Mouse (Mus musculus) heart, embryonic 14.5 days (tissue): ENCODE measurements around the gene Adcy5. TPM values are rescaled to one million over a fixed set of nuclear protein-coding genes. Genes with fewer than 3 reads are reported as not detected.
A peak's percentile ranks its signal among the peaks of the same experiment; 100 is the strongest.

Source experiments
- ATAC-seq: fragments of 200-750 bp; cut with Nextera tagmentation; 2 replicates; pipeline ENCODE4 v1.8.0; 2017; ENCODE audit warnings: low read depth, moderate TSS enrichment; ENCODE audit not compliant: insufficient number of reproducible peaks, insufficient read depth, low FRiP score
- H3K27ac ChIP-seq, 2 experiments: fragments of 200-500 bp in 1 of 2; fragments of 300-500 bp in 1 of 2; sonication (generic) in 1 of 2; replicated peaks in 1 of 2; 2 replicates each; pipeline ENCODE4 v1.5.1; 2012 to 2014; ENCODE audit warnings: low read depth in 2 of 2, low read length in 2 of 2, control low read depth in 1 of 2, mild to moderate bottlenecking in 1 of 2, mixed read lengths in 1 of 2; ENCODE audit not compliant: control insufficient read depth in 1 of 2, insufficient read depth in 1 of 2
- H3K27me3 ChIP-seq: fragments of 300-500 bp; sonication (generic); 2 replicates; pipeline ENCODE4 v1.6.1; 2014; ENCODE audit warnings: mild to moderate bottlenecking, low read length, control low read depth; ENCODE audit not compliant: control insufficient read depth, insufficient read depth
- H3K36me3 ChIP-seq: fragments of 300-500 bp; sonication (generic); 2 replicates; pipeline ENCODE4 v1.6.1; 2014; ENCODE audit warnings: mild to moderate bottlenecking, control low read depth, low read length, mixed read lengths; ENCODE audit not compliant: control insufficient read depth, insufficient read depth
- H3K4me1 ChIP-seq, 2 experiments: fragments of 200-500 bp in 1 of 2; fragments of 300-500 bp in 1 of 2; sonication (generic) in 1 of 2; 2 replicates each; pipeline ENCODE4 v1.6.1; 2012 to 2014; ENCODE audit warnings: low read length in 2 of 2, control low read depth in 1 of 2, mixed read lengths in 1 of 2; ENCODE audit not compliant: control insufficient read depth in 2 of 2, insufficient read depth in 2 of 2
- H3K4me2 ChIP-seq: fragments of 300-500 bp; sonication (generic); 2 replicates; pipeline ENCODE4 v1.6.1; 2014; ENCODE audit warnings: mild to moderate bottlenecking, low read length
- H3K4me3 ChIP-seq, 2 experiments: fragments of 200-500 bp in 1 of 2; fragments of 300-500 bp in 1 of 2; sonication (generic) in 1 of 2; 2 replicates each; pipeline ENCODE4 v1.5.1; 2012 to 2014; ENCODE audit warnings: low read length in 2 of 2, mild to moderate bottlenecking in 2 of 2, control low read depth in 1 of 2, low read depth in 1 of 2, moderate library complexity in 1 of 2; ENCODE audit not compliant: control insufficient read depth in 1 of 2, insufficient read depth in 1 of 2
- H3K9ac ChIP-seq: fragments of 300-500 bp; sonication (generic); 2 replicates; pipeline ENCODE4 v1.6.1; 2014; ENCODE audit warnings: mild to moderate bottlenecking, low read length
- H3K9me3 ChIP-seq: fragments of 300-500 bp; sonication (generic); 2 replicates; pipeline ENCODE4 v1.6.1; 2016; ENCODE audit warnings: low read length, control low read depth; ENCODE audit not compliant: control insufficient read depth
- WGBS: fragments of 180-500 bp; shearing (Covaris S2); extraction: QIAGEN DNeasy Blood & Tissue Kit; methylation state at CpG from one replicate; pipeline ENCODE4 v1.1.7; 2014; 5-methylcytosine and 5-hydroxymethylcytosine counted together
- polyA plus RNA-seq: library from polyadenylated mRNA; unstranded; fragments of >200 nt; fragmentation: Nextera tagmentation; extraction: Ambion mirVana; gene quantifications from 2 replicates; pipeline ENCODE4 v1.2.1, GENCODE M21; 2014

The Adcy5 gene
- polyA plus RNA-seq, 1 experiment from 2014 or later = 11.4 TPM

- peaks cover 17% of the 10 kb centered on the region; the same call in 1 of the 2 replicates for H3K36me3 ChIP-seq
- H3K27me3 ChIP-seq = no peaks in the 10 kb centered on the region
- no peaks in the 10 kb centered on the region for H3K9me3 ChIP-seq
- no peak for ATAC-seq
- no peak overlapping the region for H3K4me2 ChIP-seq
- WGBS = 56% methylated on average over 6 of the region's 6 CpGs
- peaks cover 39 to 52% of the 10 kb centered on the region in 2 experiments for H3K4me1 ChIP-seq
- no peak overlapping the region for H3K9ac ChIP-seq
- no peak overlapping the region for H3K27ac ChIP-seq
- H3K4me3 ChIP-seq = no peak overlapping the region
Observed at GRCm38 (mm10) chr16:35252967-35253366, 98.3 kb downstream of the Adcy5 start.

- WGBS = 8% methylated on average over 11 of the region's 11 CpGs
- Histone ChIP-seq H3K36me3 (peaks cover 10% of the 10 kb centered on the region; the same call in 1 of the 2 replicates), H3K4me3 (no peak overlapping the region), H3K9me3 (no peaks in the 10 kb centered on the region), H3K27ac (peak overlapping the region; percentile 93 to 94), H3K27me3 (no peaks in the 10 kb centered on the region), H3K4me2 (peak overlapping the region; percentile 48), H3K4me1 (peaks cover 43 to 66% of the 10 kb centered on the region in 2 experiments), H3K9ac (peak overlapping the region; percentile 41; the same call in 1 of the 2 replicates)
- peak; percentile 60 for ATAC-seq
Observed at GRCm38 (mm10) chr16:35255981-35256380, 101.3 kb downstream of the Adcy5 start.

DNA sequence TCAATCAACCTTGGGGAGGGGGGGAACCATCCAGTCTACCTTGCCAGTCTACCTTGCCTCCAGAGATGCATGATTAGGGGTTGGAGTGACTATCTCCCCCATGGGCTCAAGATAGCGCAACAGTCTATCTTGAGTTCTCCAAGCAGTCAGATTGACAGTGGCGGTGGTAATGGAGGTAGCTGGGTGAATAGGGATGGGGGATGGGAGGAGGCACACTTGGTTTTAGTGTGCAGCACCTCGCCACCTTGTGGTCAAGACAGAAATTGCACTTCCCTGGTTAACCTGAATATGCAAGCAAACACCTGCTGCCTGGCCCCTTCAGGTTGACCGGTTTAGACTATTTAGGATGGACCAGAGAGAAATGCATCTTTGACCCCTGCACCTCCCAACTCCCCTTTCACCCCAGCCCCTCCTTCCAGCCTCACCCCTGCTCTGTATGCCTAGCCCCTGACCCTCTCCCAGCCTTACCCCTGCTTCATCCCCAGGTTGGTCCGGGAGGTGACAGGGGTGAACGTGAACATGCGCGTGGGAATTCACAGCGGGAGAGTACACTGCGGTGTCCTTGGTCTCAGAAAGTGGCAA, 115.8 kb downstream of the Adcy5 start:
- Histone ChIP-seq H3K4me1 (peaks cover 4 to 7% of the 10 kb centered on the region in 2 experiments), H3K36me3 (peaks cover 33% of the 10 kb centered on the region), H3K27me3 (no peaks in the 10 kb centered on the region), H3K4me3 (no peak overlapping the region), H3K9me3 (no peaks in the 10 kb centered on the region), H3K27ac (peak overlapping the region in 1 of 2 experiments; percentile 33; a peak in 1 of 4 replicates), H3K4me2 (no peak overlapping the region), H3K9ac (no peak overlapping the region; the same call in 1 of the 2 replicates)
- no peak for ATAC-seq
- 43% methylated on average over 10 of the region's 10 CpGs for WGBS

DNA sequence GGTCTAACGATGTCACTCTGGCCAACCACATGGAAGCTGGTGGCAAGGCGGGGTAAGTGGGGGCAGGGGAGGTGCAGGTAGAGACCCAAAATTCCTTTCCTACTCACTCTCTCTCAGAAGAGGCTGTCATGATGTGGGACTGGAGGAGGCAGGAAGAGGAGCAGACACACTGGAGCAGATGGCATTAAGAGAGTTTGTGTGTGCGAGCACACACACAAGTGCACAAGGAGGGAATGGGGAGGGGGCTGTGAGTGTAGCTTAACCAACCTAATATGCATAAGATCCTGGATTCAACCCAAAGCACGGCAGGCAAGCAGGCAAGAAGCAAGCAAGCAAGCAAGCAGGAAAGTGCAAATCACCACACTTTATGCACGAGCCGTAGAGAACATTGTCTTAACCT, 116.3 kb downstream of the Adcy5 start:
- H3K4me2 ChIP-seq = no peak overlapping the region
- no peak overlapping the region for H3K4me3 ChIP-seq
- H3K4me1 ChIP-seq = peaks cover 4 to 7% of the 10 kb centered on the region in 2 experiments
- no peaks in the 10 kb centered on the region for H3K27me3 ChIP-seq
- H3K9me3 ChIP-seq = no peaks in the 10 kb centered on the region
- WGBS = 80% methylated on average over 6 of the region's 6 CpGs
- H3K27ac ChIP-seq = no peak overlapping the region
- H3K9ac ChIP-seq = no peak overlapping the region
- H3K36me3 ChIP-seq = peaks cover 37% of the 10 kb centered on the region
- ATAC-seq = no peak

GRCm38 (mm10) chr16:35271572-35271971, 116.9 kb downstream of the Adcy5 start:
- H3K9me3 ChIP-seq = no peaks in the 10 kb centered on the region
- H3K9ac ChIP-seq = no peak overlapping the region
- H3K4me2 ChIP-seq = no peak overlapping the region
- no peak for ATAC-seq
- no peak overlapping the region for H3K27ac ChIP-seq
- H3K4me1 ChIP-seq = peaks cover 4 to 7% of the 10 kb centered on the region in 2 experiments
- no peaks in the 10 kb centered on the region for H3K27me3 ChIP-seq
- WGBS = 61% methylated on average over 4 of the region's 4 CpGs
- peaks cover 38% of the 10 kb centered on the region for H3K36me3 ChIP-seq
- H3K4me3 ChIP-seq = no peak overlapping the region

- peaks cover 4 to 7% of the 10 kb centered on the region in 2 experiments for H3K4me1 ChIP-seq
Observed at GRCm38 (mm10) chr16:35272417-35272816, 117.7 kb downstream of the Adcy5 start.

GRCm38 (mm10) chr16:35278166-35278565, 123.5 kb downstream of the Adcy5 start:
- H3K27ac ChIP-seq = no peak overlapping the region
- H3K4me2 ChIP-seq = no peak overlapping the region
- no peak for ATAC-seq
- 81% methylated on average over 6 of the region's 6 CpGs for WGBS
- peaks cover 79% of the 10 kb centered on the region for H3K36me3 ChIP-seq
- H3K27me3 ChIP-seq = no peaks in the 10 kb centered on the region
- no peaks in the 10 kb centered on the region for H3K9me3 ChIP-seq
- H3K9ac ChIP-seq = no peak overlapping the region
- H3K4me1 ChIP-seq = no peaks in the 10 kb centered on the region
- no peak overlapping the region for H3K4me3 ChIP-seq

More at GRCm38 (mm10) chr16:35272417-35272816, 117.7 kb downstream of the Adcy5 start:
- H3K9me3 ChIP-seq = no peaks in the 10 kb centered on the region
- no peak overlapping the region for H3K27ac ChIP-seq
- H3K9ac ChIP-seq = no peak overlapping the region
- ATAC-seq = no peak
- H3K4me2 ChIP-seq = no peak overlapping the region
- H3K27me3 ChIP-seq = no peaks in the 10 kb centered on the region
- WGBS = 70% methylated on average over 4 of the region's 4 CpGs
- peaks cover 39% of the 10 kb centered on the region for H3K36me3 ChIP-seq
- H3K4me3 ChIP-seq = no peak overlapping the region

DNA sequence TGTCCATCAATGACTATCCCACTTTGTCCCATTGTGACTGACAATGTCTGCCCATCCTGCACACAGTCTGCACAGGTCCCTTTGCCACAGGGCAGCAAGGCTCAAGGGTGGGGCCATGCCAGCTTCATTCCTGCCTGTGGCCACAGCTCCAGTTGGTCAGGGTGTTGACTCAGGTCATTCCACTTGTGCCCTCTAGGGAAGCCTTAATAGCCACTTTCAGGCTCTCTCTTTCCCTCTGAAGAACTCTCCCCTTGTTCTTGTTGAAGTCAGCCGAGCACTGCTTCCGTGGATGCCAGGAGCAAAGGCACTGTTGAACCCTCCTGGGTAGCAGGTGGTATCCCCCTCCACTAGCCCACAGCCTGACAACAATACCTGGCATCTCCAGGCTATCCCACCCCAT, 127.8 kb downstream of the Adcy5 start:
- Histone ChIP-seq H3K4me2 (no peak overlapping the region), H3K9me3 (no peaks in the 10 kb centered on the region), H3K36me3 (peaks cover 86% of the 10 kb centered on the region), H3K9ac (no peak overlapping the region), H3K4me1 (no peaks in the 10 kb centered on the region), H3K27ac (no peak overlapping the region), H3K27me3 (no peaks in the 10 kb centered on the region), H3K4me3 (no peak overlapping the region)
- ATAC-seq = no peak
- 90% methylated on average over 2 of the region's 2 CpGs for WGBS
